Mouse (Mus musculus) adrenal gland, adult (tissue): ENCODE measurements around the gene Klf1.
A peak's percentile ranks its signal among the peaks of the same experiment; 100 is the strongest.

ENCODE experiments used
- DNase-seq, 2 experiments: peaks; one replicate each; pipeline ENCODE4 v3.0.0; 2022 to 2023; ENCODE audit warnings: low spot score in 1 of 2; ENCODE audit not compliant: inconsistent age in 2 of 2

Gene Klf1

DNA sequence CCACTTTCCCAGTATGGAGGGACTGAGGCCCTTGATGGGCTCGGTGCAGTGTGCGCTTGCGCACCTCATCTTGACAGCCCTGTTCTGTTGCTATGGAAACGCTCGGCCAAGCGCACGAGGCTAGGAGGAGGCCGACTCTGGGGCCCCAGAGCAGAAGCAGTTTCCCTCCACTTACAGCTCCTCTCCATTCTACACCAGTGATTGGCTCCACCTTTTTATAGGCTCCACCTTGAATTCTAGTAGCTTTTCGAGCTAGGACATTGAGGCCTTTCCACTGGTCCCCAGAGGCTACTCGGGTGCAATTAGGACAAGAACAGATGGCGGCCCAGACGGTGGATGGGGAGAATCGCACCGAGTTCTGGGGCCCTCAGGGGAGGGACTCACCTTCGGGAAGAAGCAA, 33.1 kb downstream of the Klf1 start:
- peak in 1 of 2 experiments; percentile 37 for DNase-seq

DNA sequence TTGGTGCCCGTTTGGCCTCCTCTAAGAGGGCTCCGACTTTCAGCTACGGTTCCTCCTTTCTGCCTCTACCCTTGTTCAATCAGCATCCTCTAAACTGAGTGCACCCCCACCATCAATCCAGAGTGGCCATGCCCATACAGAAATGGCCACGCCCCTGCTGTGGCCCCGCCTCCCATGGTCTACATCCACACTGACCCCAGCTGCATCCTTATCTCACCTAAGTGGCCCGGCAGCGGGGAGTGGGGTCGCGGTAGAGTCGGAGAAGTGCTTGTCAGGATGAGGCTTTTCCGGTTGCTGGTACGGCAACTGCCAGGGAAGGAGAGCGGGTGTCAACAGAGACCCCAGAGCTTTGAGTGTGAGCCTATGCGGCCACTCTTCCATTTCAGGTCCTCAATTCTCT, 33.8 kb downstream of the Klf1 start:
- no peak for DNase-seq

DNA sequence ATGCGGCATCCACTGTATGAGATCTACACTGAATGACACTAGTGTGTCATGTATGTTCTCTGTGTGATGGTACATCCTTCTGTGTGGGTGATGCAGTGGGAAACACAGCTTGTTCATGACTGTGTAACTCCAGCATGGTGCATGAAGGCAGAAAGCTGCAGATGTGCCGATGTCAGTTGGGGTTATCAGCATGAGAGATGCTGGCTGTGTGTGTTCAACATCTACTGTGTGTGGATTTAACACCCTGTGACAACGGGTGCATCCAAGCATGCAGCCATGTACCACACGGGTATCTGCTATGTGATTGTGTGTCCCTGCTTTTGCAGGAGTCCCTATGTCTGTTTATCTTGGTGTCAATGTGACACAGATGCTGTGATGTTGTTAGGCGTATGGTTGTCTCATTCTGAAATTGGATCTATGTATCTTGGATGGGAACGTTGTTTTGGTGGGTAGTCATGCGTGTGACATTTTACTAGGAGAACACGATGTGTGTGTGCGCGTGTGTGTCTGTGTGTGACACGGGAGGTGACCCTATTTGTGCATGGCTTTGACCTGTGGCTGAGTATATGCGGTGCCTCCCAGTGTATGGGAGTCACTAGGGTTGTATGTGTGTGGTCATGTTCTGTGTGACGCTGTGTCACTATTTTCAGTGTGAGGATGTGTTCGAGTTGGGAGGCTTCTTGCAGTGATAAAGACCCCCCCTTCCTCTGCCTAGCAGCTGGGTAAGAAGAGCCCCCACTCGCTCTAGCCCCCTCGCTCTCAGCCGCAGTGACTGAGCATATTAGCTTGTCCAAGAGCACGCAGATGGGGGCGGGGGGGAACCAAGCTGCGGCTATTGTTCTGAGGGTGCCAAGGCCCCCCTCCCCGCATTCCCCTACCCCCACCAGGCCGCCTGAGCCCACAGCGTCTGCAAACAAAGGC, 34.6 kb downstream of the Klf1 start:
- no peak for DNase-seq

DNA sequence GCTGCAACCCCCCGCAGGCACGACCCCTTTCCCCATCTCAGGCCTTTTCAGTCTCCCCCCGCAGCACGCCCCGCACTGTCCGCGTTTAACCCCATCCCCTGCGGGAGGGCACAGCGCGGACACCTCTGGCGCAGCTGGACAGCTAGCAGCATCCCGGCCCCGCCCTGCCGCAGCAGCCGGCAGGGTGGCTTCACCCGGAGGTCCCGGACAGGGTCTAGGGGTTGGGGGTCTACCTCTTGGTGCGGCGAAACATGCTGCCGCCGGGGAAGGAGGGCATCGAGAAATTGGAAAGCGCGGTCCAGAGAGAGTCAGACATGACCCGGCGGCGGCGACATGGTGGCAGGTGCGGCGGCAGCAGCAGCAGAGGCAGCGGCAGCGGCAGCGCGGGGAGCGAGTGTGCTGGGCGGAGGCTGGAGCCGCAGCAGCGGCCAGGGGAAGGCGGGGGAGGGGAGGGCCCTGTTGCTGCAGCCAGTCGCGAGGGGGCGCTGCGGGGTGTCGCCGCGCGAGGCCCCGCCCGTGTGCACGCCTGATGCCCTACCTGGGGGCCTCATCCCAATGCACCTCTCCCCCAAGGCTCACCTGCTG, 35.3 kb downstream of the Klf1 start, which contains the start of gene Mast1:
Gene Mast1, minus strand, starts transcription at position 398 of the 585 bp plus-strand sequence.
- peak; percentile 63 to 84 for DNase-seq

DNA sequence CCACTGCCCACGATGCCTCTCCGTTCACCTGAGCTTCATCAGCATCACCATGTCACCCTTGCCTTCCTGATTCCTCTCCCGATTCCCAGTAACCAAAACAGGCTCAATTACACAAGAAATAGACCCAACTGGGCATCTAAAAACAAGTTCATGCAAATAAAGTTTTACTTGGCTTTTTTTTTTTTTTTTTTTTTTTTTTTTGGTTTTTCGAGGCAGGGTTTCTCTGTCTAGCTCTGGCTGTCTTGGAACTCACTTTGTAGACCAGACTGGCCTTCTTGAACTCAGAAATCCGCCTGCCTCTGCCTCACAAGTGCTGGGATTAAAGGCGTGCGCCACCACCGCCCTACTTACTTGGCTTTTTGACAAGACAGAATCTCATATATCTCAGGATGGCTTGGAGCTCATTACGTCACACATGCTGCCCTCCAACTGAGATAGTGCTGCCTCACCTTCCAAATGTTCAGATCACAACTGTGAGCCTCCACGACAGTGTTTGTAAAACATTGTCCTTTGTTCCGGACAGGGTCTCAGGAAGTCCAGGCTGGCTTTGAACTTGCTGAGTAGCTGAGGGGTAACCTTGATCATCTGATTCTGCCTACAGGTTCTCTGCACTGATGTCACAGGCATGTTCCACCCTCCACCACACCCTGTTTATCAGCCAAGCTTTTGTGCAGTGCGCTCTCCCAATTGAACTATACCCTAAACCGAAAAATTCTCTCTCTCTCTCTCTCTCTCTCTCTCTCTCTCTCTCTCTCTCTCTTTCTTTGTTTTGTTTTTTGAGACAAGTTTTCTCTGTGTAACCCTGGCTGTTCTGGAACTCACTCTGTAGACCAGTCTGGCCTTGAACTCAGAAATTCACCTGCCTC, 36.1 kb downstream of the Klf1 start:
- DNase-seq, result no peak

DNA sequence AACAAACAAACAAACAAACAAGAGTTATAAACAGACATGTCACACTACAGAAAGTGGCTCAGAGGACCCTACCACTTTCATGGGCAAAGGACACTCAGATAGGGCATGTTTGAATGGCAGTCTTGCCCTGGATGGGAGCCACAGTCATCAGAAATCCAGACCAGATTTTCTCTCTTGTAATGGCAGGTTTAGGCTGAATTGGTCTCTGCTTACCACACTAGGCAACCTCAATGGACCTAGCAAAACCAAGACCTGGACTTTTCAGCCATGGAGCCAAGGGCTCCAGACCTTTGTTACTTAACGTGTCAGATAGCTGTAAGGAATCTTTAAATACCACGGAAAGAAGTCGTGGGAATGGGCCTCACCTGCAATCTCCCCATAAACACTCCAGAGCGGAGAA, 42.0 kb downstream of the Klf1 start:
- DNase-seq, result no peak

DNA sequence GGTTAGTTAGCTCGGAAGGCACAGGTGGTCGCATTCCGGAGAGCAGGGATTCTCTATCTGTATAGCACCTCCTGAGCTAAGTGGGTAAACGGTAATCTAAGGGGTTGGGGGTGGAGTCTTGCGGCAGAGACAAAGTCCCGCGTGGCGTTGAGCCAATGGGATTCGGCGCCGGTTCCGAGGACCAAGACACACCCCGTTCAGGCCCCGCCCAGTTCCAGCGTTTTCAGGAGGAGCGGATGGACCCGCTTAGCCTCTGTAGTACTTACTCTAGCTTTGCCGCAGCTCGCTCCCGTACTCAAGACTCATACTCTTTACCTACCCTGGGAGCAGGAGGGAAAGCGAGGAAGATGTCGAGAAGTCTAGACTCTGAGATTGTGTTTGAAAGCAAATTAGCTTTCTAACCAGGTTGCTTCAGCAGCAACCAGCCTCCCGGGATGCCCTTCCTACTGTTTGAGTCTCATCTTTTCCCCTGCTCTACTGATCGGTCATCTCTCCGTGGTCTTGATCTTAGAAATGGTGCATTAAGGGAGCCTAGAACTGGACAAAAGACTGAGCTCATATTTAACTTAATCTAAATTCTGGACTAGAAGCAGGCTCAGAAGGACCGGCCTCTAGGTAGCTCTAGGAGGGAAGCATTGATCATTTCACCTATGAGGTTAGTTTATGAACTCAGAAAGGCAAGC, 42.9 kb downstream of the Klf1 start:
- DNase-seq, result peak; percentile 43 to 62

DNA sequence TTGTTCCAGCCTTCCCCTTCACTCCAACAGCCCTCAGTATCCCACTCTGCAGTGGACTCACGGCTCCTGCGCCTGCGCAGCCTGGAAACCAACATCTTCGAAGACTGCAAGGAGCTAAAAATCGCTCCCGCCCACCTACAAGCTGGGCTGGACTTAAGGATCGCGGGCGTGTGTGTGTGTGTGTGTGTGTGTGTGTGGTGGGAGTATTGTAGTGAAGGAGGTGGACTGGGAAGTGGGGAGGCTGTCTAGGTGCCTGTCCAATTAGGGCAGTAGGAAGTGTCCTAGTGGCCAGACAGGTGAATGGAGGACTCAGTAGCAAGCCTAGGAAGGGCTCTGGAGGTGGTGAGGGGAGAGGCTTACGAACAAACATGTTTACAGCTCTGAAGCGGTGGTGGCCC, 43.5 kb downstream of the Klf1 start:
- no peak for DNase-seq

DNA sequence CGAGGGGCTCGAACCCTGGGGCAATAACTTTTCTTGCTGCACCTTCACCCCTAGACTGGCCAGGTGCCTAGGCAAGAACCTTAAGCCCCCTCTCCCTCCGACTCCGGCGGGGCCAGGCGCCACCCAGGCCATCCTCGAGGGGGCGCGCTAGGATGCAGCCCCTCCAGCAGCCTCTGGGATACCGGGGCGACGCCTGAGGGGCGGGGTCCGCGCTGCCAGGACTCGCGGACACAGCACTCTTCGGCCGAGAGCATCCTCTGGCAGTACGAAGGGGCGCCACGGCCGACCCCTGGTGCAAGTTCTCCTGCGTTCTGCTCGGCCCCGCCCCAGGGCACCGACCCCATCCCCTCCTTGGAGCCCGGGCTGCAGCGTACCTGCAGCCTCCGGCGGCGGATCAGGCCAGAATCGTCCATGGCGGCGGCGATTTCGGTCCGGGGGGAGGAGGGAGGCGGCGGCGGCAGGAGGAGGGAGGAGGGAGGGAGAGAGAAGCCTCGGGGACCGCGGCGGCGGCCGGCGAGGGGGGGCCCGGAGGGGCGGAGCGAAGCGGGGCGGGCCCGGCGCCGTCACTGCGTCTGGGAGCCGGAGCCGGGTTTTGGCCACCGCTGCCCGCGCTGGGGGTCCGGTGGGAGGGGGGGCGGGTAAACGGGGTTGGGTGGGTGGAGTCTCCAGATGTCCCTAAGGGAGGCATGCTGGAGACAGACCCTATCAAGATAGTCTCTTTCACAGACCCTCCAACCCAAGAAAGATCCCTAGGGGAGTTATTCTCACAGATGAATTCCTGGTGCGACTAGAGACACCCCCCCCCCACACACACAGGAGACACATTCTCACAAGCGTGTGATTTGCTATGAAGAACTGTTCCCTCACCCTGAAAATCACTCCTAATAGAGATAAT, 44.2 kb downstream of the Klf1 start:
- peak in 1 of 2 experiments; percentile 37 for DNase-seq

DNA sequence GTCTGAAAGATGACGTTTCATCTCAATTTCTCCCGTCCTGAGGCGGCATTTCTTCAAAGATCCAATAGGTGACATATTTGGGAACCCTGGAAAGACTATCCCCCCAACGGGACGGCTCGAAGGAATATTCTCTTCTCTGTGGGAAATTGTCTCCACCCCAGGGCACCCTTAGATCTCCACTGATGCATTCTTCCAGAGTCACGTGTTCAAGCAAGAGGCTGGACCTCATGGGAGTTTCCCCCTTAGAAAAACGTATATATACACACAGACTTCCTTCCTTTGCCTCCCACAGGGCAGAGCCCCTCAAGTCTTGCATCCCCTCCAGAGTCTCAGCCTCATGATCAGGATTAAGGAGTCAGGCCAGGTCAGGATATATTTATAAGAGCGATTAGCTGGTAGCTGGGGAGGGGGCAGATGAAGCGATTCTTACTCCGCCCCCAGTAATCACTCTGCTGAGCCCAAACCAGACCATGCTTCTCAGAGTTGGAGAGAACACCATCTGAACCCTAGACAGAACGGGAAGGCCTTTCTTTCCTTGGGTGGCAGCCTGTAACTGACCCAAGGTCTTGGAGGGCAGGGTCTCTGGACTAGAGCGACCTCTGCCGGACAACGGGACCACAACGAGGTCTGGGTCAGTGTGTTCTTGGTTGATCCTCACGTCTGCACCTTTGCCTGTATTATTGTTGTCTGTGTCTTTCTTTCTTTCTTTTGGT, 45.0 kb downstream of the Klf1 start, which contains the start of gene Rtbdn:
Gene Rtbdn, plus strand, starts transcription at position 464 of the 713 bp plus-strand sequence.
- no peak for DNase-seq

DNA sequence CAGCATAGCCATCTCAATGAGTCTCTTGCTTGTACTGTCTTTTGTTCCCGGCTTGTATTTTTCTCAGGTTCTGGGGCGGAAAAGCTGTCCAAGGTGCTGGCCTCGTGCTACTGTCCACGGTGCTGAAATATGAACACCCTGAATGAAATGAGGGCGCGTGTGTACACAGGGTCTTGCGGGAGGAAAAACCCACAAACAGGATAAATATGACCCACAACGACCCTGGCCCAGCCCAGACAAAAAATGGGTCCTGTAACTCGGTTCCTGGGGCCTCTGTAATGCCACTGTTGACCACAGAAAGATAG, 45.5 kb downstream of the Klf1 start:
- peak in 1 of 2 experiments; percentile 85 for DNase-seq

DNA sequence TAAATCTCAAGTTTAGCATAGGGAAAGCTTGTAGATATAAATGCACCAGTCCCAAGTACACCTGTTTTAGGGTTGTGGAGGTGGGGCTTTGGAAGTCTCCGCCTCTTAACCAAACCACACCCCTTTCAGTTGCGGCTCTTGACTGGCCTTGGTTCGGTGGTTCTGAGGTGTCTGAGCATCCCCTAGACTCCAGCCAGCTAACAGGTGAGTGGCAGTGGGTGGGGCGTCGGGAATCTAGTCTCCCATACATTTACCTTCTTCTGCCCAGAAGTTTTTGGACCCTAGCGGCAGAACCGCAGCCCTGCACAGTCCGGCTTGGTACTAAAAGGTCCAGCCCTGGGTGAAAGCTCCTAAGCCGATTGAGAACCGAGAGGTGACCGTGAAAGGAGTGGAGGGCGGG, 48.0 kb downstream of the Klf1 start:
- DNase-seq, result no peak

DNA sequence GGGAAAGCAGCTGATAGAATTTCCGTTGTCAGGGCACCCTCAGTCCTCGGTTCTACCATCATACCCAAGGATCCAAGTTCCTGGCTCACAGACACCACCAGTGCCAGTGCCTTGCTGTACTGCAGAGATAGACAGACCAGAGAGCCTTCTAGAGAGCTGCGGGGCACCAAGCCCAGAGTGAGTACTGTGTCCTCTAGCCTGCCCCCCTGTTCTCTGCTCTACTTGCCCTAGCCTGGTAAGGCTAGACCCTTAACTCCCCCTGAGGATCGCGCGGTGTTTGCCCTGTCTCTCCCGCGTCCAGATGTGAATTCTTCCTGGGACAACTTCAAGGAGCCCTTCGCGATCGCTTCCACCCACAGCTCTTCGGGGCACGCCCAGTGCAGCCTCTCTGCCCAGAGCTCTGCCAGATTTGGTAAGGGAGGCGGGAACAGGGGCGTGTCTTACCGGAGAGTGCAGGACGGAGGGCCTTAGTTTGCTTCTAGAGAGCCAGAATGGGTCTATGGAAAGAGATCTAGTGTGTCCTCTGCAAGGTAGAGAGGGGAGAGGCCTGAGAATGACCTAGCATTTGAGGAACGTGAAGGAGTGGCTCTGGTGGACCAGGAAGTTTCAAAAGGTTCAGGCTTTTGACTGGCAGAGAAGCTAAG, 51.0 kb downstream of the Klf1 start:
- peak; percentile 72 to 86 for DNase-seq
